Mouse (Mus musculus) midbrain, embryonic 15.5 days (tissue): ENCODE measurements at regions not wholly inside any gene's neighbourhood (a gene's known extent, or its start where the extent isn't known, plus 50 kb on each side); places are given as distances from the start of the nearest gene placed in this dataset.
"Not testable (repeated sequence)": the region's sequence is repeated elsewhere in the genome, so short reads cannot be mapped to it uniquely, and the experiment has no call there.

Source experiments
- ATAC-seq: fragments of 200-750 bp; cut with Nextera tagmentation; replicated peaks from 2 replicates; pipeline ENCODE4 v1.8.0; 2017; ENCODE audit warnings: moderate TSS enrichment
- H3K27ac ChIP-seq: fragments of 300-500 bp; sonication (generic); 2 replicates; pipeline ENCODE4 v1.5.1; 2015; ENCODE audit warnings: mild to moderate bottlenecking, inconsistent platforms
- H3K27me3 ChIP-seq: fragments of 300-500 bp; sonication (generic); replicated peaks from 2 replicates; pipeline ENCODE4 v1.6.1; 2015; ENCODE audit warnings: inconsistent platforms
- H3K36me3 ChIP-seq: fragments of 300-500 bp; sonication (generic); replicated peaks from 2 replicates; pipeline ENCODE4 v1.6.1; 2015; ENCODE audit warnings: inconsistent platforms
- H3K4me1 ChIP-seq: fragments of 300-500 bp; sonication (generic); 2 replicates; pipeline ENCODE4 v1.6.1; 2015; ENCODE audit warnings: inconsistent platforms
- H3K4me2 ChIP-seq: fragments of 300-500 bp; sonication (generic); 2 replicates; pipeline ENCODE4 v1.6.1; 2015; ENCODE audit warnings: inconsistent platforms, mild to moderate bottlenecking, moderate library complexity
- H3K4me3 ChIP-seq: fragments of 300-500 bp; sonication (generic); 2 replicates; pipeline ENCODE4 v1.5.1; 2015; ENCODE audit warnings: mild to moderate bottlenecking, inconsistent platforms
- H3K9ac ChIP-seq: fragments of 300-500 bp; sonication (generic); 2 replicates; pipeline ENCODE4 v1.6.1; 2015; ENCODE audit warnings: mild to moderate bottlenecking, inconsistent platforms
- H3K9me3 ChIP-seq: fragments of 300-500 bp; sonication (generic); 2 replicates; pipeline ENCODE4 v1.6.1; 2016; ENCODE audit warnings: inconsistent platforms
- WGBS: fragments of 180-500 bp; shearing (Covaris S2); methylation state at CpG from one replicate; pipeline ENCODE4 v1.1.7; 2015; ENCODE audit warnings: mixed read lengths; 5-methylcytosine and 5-hydroxymethylcytosine counted together

DNA sequence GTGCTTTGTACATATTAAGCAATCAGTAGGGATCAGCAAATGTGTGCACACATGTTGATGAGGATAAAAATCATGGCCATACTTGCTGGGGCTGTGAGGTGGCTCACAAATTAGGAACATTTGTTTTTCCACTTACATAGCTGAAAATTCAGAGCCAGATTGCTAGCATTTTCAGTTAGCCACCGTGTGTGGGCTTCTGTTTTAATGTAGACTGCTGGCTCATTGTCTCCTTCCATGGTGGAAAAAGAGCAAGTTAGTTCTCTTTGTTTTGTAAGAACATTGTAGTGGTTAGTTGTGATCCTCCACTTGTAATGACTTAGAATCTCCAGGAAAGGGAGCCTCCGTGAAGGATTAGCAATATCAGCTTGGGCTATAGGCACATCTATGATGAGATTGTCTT is 107.2 kb upstream of the 4931417E11Rik start:
- H3K36me3 ChIP-seq: no peaks in the 10 kb centered on the region
- ATAC-seq: no peak

DNA sequence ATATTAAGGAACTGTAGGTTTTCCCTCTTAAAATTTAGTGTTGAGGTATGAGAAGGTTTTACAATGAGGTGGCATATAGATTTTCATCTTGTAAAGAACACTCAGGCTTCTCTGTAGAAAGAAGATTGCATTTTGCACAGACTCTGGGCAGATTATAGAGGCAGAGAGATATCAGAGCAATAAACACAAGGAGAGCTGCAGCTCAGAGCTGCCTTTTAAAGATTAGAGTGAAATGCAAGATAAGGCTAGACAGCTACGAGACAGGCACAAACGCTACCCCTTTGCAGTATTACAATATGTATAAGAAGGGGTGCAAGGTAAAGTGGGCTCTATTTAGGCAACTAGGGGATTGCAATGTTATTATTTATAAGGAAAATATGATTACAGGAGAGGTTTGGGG is 90.5 kb upstream of the 4931417E11Rik start:
- no peaks in the 10 kb centered on the region for H3K4me1 ChIP-seq
- H3K36me3 ChIP-seq: no peaks in the 10 kb centered on the region
- no peak overlapping the region for H3K4me2 ChIP-seq
- no peak overlapping the region for H3K9ac ChIP-seq
- no peak overlapping the region for H3K27ac ChIP-seq
- H3K27me3 ChIP-seq: no peaks in the 10 kb centered on the region
- no peak overlapping the region for H3K4me3 ChIP-seq
- no peak for ATAC-seq
- H3K9me3 ChIP-seq: no peaks in the 10 kb centered on the region
- WGBS: 67% methylated on average over 2 of the region's 2 CpGs

More for the DNA sequence above, 107.2 kb upstream of the 4931417E11Rik start:
- H3K4me2 ChIP-seq: no peak overlapping the region
- no peak overlapping the region for H3K9ac ChIP-seq
- no peaks in the 10 kb centered on the region for H3K4me1 ChIP-seq
- no peak overlapping the region for H3K27ac ChIP-seq
- no peaks in the 10 kb centered on the region for H3K27me3 ChIP-seq
- 80% methylated on average over 2 of the region's 2 CpGs for WGBS
- no peaks in the 10 kb centered on the region for H3K9me3 ChIP-seq
- no peak overlapping the region for H3K4me3 ChIP-seq

DNA sequence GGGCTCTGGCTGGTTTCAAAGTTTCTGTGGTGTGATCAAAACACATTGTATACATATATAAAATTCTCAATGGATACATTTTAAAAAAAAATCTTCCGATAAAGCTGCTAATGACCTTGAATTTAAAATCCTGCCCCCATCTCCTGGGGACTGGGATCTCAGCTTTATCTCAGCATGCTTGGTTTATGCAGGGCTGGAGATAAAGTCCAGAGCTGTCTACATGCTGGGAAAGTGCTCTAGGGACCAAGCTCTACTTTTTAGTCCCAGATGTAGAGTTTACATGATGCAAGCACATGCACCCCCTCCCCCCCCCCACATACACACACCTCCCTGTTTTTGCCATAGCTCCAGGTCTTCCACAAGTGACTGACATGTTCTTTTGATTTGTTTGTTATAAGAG is 61.1 kb upstream of the 4931417E11Rik start:
- no peak for ATAC-seq
- Histone ChIP-seq H3K9ac (no peak overlapping the region), H3K4me2 (no peak overlapping the region), H3K27me3 (no peaks in the 10 kb centered on the region), H3K27ac (no peak overlapping the region), H3K36me3 (no peaks in the 10 kb centered on the region), H3K9me3 (no peaks in the 10 kb centered on the region), H3K4me3 (no peak overlapping the region), H3K4me1 (no peaks in the 10 kb centered on the region)
- 71% methylated on average over 1 of the region's 1 CpGs for WGBS

DNA sequence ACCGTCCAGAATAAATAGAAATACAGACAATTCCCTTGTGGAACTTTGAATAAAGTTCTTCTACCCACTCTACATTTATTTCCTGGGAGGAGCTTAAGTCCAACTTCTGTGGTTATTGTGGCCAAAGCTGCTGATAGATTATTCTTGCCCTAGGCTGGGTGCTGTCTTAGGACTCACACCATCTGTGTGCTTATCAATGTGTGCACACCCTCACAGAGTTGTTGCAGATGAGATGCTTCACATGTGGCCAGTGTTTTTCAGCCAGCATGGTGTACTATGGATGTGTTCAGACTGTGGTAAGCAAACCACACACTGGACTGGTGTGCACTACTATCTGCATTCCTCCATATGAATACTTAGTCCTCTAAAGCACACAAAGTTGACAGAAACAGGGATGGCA is 60.6 kb upstream of the 4931417E11Rik start:
- Histone ChIP-seq H3K4me3 (no peak overlapping the region), H3K4me2 (no peak overlapping the region), H3K27ac (no peak overlapping the region), H3K4me1 (no peaks in the 10 kb centered on the region), H3K9ac (no peak overlapping the region), H3K9me3 (no peaks in the 10 kb centered on the region), H3K36me3 (no peaks in the 10 kb centered on the region), H3K27me3 (no peaks in the 10 kb centered on the region)
- no peak for ATAC-seq
- WGBS: 85% methylated on average over 1 of the region's 1 CpGs

DNA sequence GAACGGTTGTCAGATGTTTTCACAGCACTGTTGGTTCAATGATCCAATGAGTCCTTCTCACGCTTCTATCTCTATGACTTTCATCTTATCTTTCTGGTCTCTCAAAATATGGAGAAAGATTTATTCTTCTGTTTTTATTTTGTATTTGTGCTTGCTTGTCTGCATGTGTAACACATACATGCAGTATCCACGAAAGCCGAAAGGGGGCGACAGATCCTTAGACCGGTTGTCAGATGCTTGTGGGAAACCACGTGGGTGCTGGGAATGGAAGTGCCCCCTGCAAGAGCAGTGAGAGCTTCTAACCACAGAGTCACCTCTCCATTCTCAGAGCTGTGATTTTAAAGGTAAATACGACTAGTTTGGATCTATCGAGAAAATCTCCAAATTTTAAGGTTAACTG is 54.2 kb upstream of the 4931417E11Rik start:
- Histone ChIP-seq H3K4me3 (no peak overlapping the region), H3K9ac (no peak overlapping the region), H3K36me3 (no peaks in the 10 kb centered on the region), H3K9me3 (no peaks in the 10 kb centered on the region), H3K4me2 (no peak overlapping the region), H3K4me1 (no peaks in the 10 kb centered on the region), H3K27ac (no peak overlapping the region), H3K27me3 (no peaks in the 10 kb centered on the region)
- 69% methylated on average over 9 of the region's 9 CpGs for WGBS
- ATAC-seq: no peak

DNA sequence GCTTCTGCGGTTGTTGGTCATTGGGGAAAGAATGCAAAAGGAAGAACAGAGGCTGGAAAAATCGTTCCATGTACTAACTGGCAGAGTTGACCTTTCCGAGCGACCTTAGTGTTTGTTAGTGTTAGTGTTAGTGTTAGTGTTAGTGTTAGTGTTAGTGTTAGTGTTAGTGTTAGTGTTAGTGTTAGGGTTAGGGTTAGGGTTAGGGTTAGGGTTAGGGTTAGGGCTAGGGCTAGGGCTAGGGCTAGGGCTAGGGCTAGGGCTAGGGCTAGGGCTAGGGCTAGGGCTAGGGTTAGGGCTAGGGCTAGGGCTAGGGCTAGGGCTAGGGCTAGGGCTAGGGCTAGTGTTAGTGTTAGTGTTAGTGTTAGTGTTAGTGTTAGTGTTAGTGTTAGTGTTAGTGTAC is 50.4 kb upstream of the 4931417E11Rik start:
- not testable (repeated sequence) for H3K36me3 ChIP-seq, H3K27ac ChIP-seq, H3K4me3 ChIP-seq, H3K4me2 ChIP-seq, ATAC-seq, H3K9ac ChIP-seq, H3K27me3 ChIP-seq, H3K4me1 ChIP-seq, H3K9me3 ChIP-seq
- 92% methylated on average over 4 of the region's 4 CpGs for WGBS
